Mouse (Mus musculus) large intestine, adult 2 months (tissue): ENCODE measurements around the gene Mb21d2. TPM values are rescaled to one million over a fixed set of nuclear protein-coding genes. Genes with fewer than 3 reads are reported as not detected.

ENCODE experiments used
- DNase-seq: peaks from one replicate; pipeline ENCODE4 v3.0.0-alpha.2; 2012; ENCODE audit warnings: low read depth, low spot score
- WGBS: fragments of 180-500 bp; shearing (Covaris S2); methylation state at CpG from one replicate; pipeline ENCODE4 v1.1.7; 2018; 5-methylcytosine and 5-hydroxymethylcytosine counted together
- polyA plus RNA-seq: library from polyadenylated mRNA; depleted of rRNA; stranded (reverse); fragments of >200 nt; gene quantifications from 2 replicates; pipeline ENCODE4 v1.2.3, GENCODE M21; 2012; rRNA removed

Gene Mb21d2
- polyA plus RNA-seq, 1 experiment, result 11.0 TPM

- WGBS, result 47% methylated on average over 6 of the region's 6 CpGs
- no peak for DNase-seq
These were observed 107.7 kb downstream of the Mb21d2 start for GRCm38 (mm10) chr16:28821774-28822173.

GRCm38 (mm10) chr16:28818749-28819285, 110.7 kb downstream of the Mb21d2 start:
- 55% methylated on average over 5 of the region's 5 CpGs for WGBS
- no peak for DNase-seq

DNA sequence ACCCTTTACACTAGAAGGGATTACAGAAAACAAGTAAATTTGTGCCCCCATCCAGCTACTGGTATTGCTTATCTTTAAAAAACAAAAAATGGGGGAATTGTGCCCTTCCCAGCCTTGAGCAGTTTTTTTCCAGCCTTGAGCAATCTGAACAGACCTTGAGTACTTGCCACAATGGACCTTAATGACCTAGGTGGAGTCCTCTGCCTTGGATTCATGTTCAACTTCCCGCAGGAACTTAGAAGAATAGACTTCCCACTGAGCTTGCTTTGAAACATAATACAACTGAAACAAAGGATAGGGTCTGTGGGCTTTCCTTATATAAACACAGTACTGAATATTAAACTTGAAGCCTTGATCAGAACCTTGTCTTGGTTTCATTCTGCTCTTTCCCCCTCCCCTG, 116.2 kb downstream of the Mb21d2 start:
- 87% methylated on average over 1 of the region's 1 CpGs for WGBS
- DNase-seq, result no peak

DNA sequence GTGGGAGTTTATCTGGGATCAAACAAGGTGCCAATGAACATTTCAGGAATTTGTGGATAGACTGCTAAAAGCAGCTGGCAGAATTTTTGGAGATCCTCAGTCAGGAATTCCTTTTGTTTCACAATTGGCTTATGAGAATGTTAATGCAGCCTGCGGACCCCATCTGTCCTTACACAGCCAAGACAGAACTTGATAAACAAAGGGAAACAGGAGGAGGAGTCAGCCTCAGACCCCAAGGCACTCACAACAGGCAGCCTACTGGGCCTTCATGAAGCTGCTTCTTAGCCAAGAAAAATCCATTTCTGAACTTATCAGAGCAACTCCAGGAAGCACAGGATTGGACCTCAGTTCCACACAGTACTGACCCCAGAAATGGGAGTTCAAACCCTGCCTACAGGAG, 120.4 kb downstream of the Mb21d2 start:
- 65% methylated on average over 1 of the region's 1 CpGs for WGBS
- no peak for DNase-seq

DNA sequence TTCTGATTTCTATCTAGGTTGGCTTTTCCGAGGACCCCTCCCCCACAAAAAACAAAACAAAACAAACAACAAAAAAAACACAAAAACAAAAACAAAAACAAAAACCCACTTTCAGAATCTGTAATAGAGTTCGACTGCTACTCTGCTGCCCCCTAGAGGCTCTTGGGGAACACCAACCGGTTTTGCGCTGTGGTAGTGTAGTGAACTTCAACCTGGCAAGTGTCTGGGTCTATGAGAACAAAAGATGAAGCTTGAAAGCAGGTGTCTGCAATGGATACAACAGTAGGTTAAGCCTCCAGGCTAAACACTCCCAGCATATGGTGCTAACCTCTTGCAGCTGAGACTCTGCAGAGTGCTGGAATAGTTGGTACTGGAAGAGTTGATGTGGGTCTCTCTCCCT, 136.4 kb downstream of the Mb21d2 start:
- DNase-seq, result peak; percentile 2
- 1% methylated on average over 4 of the region's 4 CpGs for WGBS

Other genes starting within 250 kb of the Mb21d2 start
- 0.15 and 0.19 TPM in 2 replicates for gene Fgf12, start 176.6 kb downstream of the Mb21d2 start, polyA plus RNA-seq